Mouse (Mus musculus) cortical plate, adult 2 months (tissue): ENCODE measurements around the gene Colgalt1.

ENCODE experiments used
- CTCF ChIP-seq: fragments of 200-500 bp; IDR thresholded peaks from 2 replicates; pipeline ENCODE4 v1.5.1; 2011; ENCODE audit warnings: mild to moderate bottlenecking, control low read depth, low read length; ENCODE audit not compliant: insufficient read depth; ENCODE audit errors: extremely low read depth
- POLR2A ChIP-seq: fragments of 200-500 bp; IDR thresholded peaks from 2 replicates; pipeline ENCODE4 v1.6.1; 2011; ENCODE audit warnings: mild to moderate bottlenecking, low read length, control low read depth; ENCODE audit not compliant: insufficient read depth; ENCODE audit errors: extremely low read depth

GRCm38 (mm10) chr8:71666855-71667254 is 56.1 kb downstream of the Colgalt1 start:
- no peak for TF ChIP-seq POLR2A
- no peak for TF ChIP-seq CTCF
